Mouse (Mus musculus) heart, adult 2 months (tissue): ENCODE results near the gene Lcn2.

Source experiments
- CTCF ChIP-seq: fragments of 200-600 bp; IDR thresholded peaks from 2 replicates; pipeline ENCODE4 v1.8.1; 2022; ENCODE audit warnings: antibody characterized with exemption, mild to moderate bottlenecking, moderate library complexity
- POLR2A ChIP-seq: fragments of 200-500 bp; IDR thresholded peaks from 2 replicates; pipeline ENCODE4 v1.6.1; 2011; ENCODE audit warnings: mild to moderate bottlenecking, low read depth, low read length, control low read depth; ENCODE audit not compliant: insufficient read depth

DNA sequence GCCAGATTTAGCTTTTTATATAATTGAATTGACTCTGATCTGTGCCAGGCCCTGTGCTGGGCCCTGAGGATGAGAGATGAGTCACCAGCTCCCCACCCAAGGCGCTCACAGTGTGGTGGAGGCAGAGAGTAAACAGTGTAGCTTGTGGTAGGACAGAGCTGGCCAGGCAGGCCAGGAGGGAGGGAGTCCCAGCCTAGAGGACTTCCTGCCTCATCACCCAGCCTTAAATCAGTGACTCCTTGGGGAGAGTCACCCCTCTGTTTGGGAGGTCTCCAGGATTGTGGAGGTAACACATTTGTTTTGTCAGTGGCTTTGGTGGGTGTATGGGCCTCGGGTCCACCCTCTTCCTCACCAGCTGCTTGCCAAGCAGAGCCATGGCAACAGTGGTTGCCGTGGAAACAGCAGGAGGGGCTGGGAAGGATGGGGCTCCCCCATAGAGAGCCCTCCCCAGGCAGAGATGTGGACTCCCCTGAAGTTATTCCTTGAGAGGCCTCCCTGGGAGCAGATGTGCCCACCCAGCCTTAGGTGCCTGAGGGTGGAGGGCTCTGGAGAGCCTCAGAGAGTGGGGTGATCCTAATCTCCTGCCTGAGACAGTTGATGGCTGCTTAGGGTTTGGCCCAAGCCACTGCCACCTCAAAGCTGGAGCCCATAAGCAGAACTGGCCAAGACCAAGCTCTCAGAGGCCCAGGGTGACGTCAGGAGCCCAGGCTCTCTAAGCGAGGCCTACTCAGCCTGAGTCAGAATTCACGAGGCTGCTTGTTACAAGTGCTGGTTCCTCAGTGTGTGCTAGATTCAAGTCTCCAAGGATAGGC lies 45.3 kb downstream of the Lcn2 start:
- TF ChIP-seq CTCF: no peak
- TF ChIP-seq POLR2A: no peak
